Mouse (Mus musculus): ENCODE measurements at regions not wholly inside any gene's neighbourhood (a gene's known extent, or its start where the extent isn't known, plus 50 kb on each side); places are given as distances from the start of the nearest gene placed in this dataset.

DNA sequence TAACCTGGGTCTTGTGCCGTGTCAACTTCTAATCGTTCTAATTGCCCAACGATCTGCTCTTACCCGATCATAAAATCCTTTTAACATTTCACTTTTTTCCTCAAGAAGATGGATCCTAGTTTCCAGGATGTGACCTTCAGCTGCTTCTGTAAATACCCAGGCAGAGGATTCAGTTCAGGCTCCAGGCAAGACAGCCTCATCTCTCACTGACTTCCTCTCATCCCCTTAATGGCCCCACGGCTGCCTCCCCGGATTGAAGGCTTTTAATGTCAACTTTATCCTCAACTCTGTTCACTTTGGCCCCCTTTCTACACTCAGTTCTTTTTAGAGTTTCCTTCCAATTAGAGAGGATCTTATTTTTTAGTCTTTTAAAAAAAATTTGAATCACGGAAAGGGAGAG, 91.0 kb upstream of the Cxxc4 start:
- Histone ChIP-seq H3K27me3 (ENCODE audit: insufficient read depth, low read length) (no peaks in the 10 kb centered on the region), H3K4me3 (replicated peaks; ENCODE audit: low read length) (no peak overlapping the region), H3K4me1 (replicated peaks; ENCODE audit: low read depth, low read length) (peaks cover 5% of the 10 kb centered on the region), H3K9me3 (ENCODE audit: low read length) (no peaks in the 10 kb centered on the region), H3K36me3 (ENCODE audit: insufficient read depth, low read length) (no peaks in the 10 kb centered on the region)
- no peak for TF ChIP-seq CTCF (conservative IDR thresholded peaks at IDR 0.05; ENCODE audit: low read length)
- TF ChIP-seq NANOG (IDR thresholded peaks at IDR 0.05; ENCODE audit: borderline replicate concordance, low read length), result no peak
- no peak for TF ChIP-seq POU5F1 (IDR thresholded peaks at IDR 0.05; ENCODE audit: borderline replicate concordance, low read length)

DNA sequence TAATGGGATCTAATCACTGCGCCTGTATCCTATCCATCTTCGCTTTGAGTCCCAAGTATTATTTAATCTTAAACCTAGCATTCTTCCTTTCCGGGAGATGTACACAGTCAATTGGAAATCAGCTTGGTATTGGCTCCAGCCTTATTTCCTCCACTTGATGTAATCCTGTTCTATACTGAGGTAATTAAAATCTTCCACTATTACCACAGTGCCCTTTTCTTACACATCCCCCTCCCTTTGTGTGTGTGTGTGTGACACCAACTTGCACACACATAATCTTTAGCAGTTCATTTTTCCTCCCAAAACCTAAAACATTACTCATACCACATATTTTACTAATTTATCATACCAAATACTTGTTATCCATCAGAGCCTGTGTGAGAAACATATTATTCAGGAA, 90.3 kb upstream of the Cxxc4 start:
- TF ChIP-seq CTCF (conservative IDR thresholded peaks at IDR 0.05; ENCODE audit: low read length), result no peak
- no peak for TF ChIP-seq NANOG (IDR thresholded peaks at IDR 0.05; ENCODE audit: borderline replicate concordance, low read length)
- no peak for TF ChIP-seq POU5F1 (IDR thresholded peaks at IDR 0.05; ENCODE audit: borderline replicate concordance, low read length)
- no peaks in the 10 kb centered on the region for H3K9me3 ChIP-seq (ENCODE audit: low read length)
- peaks cover 5% of the 10 kb centered on the region for H3K4me1 ChIP-seq (replicated peaks; ENCODE audit: low read depth, low read length)
- H3K36me3 ChIP-seq (ENCODE audit: insufficient read depth, low read length), result no peaks in the 10 kb centered on the region
- no peak overlapping the region for H3K4me3 ChIP-seq (replicated peaks; ENCODE audit: low read length)
- H3K27me3 ChIP-seq (ENCODE audit: insufficient read depth, low read length), result no peaks in the 10 kb centered on the region

DNA sequence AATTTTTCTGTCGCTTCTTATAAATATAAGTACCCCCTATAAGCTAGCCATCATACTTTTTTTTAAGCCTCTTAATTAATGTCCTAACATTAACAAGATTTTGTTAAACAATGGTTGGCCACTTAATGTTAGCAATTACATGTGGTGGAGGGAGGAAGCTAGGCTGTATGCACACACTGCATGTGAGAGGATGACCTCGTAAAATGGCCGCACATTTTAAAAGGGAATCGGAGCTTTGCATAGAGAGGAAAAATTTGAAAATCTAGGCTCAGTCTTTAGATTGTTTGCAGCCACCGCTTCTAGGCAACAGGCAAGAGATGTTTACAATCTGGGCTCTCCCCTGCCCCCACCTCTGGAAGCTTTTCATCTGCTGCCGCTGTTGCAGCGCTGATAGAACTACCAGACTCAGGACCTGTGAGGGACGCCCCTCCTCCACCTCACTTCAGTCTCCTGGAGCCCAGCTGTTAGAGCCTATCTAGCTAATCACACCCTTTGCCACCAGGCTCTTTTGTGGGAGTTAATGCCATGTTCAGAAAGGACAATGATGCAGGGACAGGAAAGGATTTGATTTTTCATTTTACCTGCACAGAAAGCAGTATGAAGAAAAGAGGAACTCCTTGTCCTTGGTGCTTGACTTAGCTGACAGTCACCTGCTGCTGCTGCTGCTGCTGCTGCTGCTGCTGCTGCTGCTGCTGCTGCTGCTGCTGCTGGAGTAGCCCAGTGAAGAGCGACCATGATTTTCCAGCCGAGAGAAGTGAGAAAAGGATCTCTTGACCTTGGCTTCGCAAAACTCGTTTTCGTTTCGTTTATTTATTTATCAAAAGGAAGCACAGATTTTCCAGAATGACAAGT, 89.7 kb upstream of the Cxxc4 start:
- Histone ChIP-seq H3K9me3 (ENCODE audit: low read length) (0 out of 2 replicates have a peak, but pooled peaks cover 3% of the 10 kb centered on the region), H3K4me1 (replicated peaks; ENCODE audit: low read depth, low read length) (peaks cover 5% of the 10 kb centered on the region), H3K36me3 (ENCODE audit: insufficient read depth, low read length) (no peaks in the 10 kb centered on the region), H3K27me3 (ENCODE audit: insufficient read depth, low read length) (no peaks in the 10 kb centered on the region), H3K4me3 (replicated peaks; ENCODE audit: low read length) (no peak overlapping the region)
- TF ChIP-seq NANOG (IDR thresholded peaks at IDR 0.05; ENCODE audit: borderline replicate concordance, low read length) (no peak), POU5F1 (IDR thresholded peaks at IDR 0.05; ENCODE audit: borderline replicate concordance, low read length) (no peak), CTCF (conservative IDR thresholded peaks at IDR 0.05; ENCODE audit: low read length) (no peak)

DNA sequence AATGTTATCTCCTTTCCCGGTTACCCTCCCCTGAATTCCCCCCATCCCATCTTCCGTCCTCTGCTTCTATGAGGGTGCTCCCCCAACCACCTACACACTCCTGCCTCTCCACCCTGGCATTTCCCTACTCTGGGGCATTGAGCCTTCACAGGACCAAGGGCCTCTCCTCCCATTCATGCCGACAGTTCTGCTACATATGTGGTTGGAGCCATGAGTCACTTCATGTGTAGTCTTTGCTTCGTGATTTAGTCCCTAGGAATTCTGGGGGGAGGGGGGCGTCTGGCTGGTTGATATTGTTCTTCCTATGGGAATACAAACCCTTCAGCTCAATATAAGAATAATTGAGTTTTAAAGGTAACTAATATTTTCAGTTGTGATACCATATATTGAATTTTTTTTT, 74.0 kb upstream of the Cxxc4 start:
- Histone ChIP-seq H3K9me3 (ENCODE audit: low read length) (no peaks in the 10 kb centered on the region), H3K36me3 (ENCODE audit: insufficient read depth, low read length) (no peaks in the 10 kb centered on the region), H3K4me1 (replicated peaks; ENCODE audit: low read depth, low read length) (no peaks in the 10 kb centered on the region), H3K27me3 (ENCODE audit: insufficient read depth, low read length) (no peaks in the 10 kb centered on the region), H3K4me3 (replicated peaks; ENCODE audit: low read length) (no peak overlapping the region)
- no peak for TF ChIP-seq NANOG (IDR thresholded peaks at IDR 0.05; ENCODE audit: borderline replicate concordance, low read length)
- no peak for TF ChIP-seq CTCF (conservative IDR thresholded peaks at IDR 0.05; ENCODE audit: low read length)
- TF ChIP-seq POU5F1 (IDR thresholded peaks at IDR 0.05; ENCODE audit: borderline replicate concordance, low read length), result no peak

DNA sequence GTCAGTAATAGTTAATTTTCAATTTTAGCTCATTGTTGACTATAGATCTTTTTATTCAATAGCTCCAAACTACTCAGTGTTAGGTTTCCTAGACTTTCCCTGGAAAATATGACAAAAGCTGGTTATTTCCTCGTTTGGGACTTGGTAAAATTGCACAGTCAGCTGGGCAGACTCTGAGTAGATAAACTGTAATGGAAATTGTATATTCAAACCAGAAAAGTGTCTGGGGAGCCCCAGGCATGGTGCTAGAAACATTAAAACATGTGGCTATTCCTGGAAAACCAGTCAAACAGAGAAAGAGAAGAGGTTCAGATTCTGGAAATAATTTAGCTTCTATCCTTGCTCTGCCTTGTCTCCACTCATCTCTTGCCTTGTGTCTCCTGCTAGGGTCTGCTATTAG, 66.4 kb upstream of the Cxxc4 start:
- TF ChIP-seq NANOG (IDR thresholded peaks at IDR 0.05; ENCODE audit: borderline replicate concordance, low read length), result no peak
- TF ChIP-seq CTCF (conservative IDR thresholded peaks at IDR 0.05; ENCODE audit: low read length), result no peak
- no peak for TF ChIP-seq POU5F1 (IDR thresholded peaks at IDR 0.05; ENCODE audit: borderline replicate concordance, low read length)
- Histone ChIP-seq H3K9me3 (ENCODE audit: low read length) (no peaks in the 10 kb centered on the region), H3K4me1 (replicated peaks; ENCODE audit: low read depth, low read length) (no peaks in the 10 kb centered on the region), H3K4me3 (replicated peaks; ENCODE audit: low read length) (no peak overlapping the region), H3K36me3 (ENCODE audit: insufficient read depth, low read length) (no peaks in the 10 kb centered on the region), H3K27me3 (ENCODE audit: insufficient read depth, low read length) (no peaks in the 10 kb centered on the region)

DNA sequence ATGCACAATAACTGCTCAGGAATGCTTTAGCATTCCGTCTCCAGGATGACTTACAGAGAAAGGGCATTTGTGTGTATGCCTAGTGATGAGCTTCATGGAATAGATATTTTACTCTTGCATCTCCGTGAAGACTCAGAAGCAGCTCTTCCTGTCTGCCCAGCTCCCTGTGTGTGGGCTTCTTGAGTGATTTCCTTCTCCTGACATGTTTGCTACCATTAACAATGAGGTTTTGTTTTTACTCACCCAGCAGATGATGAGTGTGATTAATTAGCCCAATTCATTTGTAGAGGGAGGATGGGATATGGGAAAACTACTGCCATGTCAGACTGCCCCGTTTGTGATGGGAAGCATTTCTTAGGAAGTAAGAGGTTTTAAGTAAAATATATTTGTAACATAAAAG, 63.9 kb upstream of the Cxxc4 start:
- H3K4me1 ChIP-seq (replicated peaks; ENCODE audit: low read depth, low read length), result no peaks in the 10 kb centered on the region
- H3K36me3 ChIP-seq (ENCODE audit: insufficient read depth, low read length), result no peaks in the 10 kb centered on the region
- no peaks in the 10 kb centered on the region for H3K9me3 ChIP-seq (ENCODE audit: low read length)
- TF ChIP-seq CTCF (conservative IDR thresholded peaks at IDR 0.05; ENCODE audit: low read length) (no peak), POU5F1 (IDR thresholded peaks at IDR 0.05; ENCODE audit: borderline replicate concordance, low read length) (no peak), NANOG (IDR thresholded peaks at IDR 0.05; ENCODE audit: borderline replicate concordance, low read length) (no peak)
- H3K27me3 ChIP-seq (ENCODE audit: insufficient read depth, low read length), result no peaks in the 10 kb centered on the region
- H3K4me3 ChIP-seq (replicated peaks; ENCODE audit: low read length), result no peak overlapping the region

DNA sequence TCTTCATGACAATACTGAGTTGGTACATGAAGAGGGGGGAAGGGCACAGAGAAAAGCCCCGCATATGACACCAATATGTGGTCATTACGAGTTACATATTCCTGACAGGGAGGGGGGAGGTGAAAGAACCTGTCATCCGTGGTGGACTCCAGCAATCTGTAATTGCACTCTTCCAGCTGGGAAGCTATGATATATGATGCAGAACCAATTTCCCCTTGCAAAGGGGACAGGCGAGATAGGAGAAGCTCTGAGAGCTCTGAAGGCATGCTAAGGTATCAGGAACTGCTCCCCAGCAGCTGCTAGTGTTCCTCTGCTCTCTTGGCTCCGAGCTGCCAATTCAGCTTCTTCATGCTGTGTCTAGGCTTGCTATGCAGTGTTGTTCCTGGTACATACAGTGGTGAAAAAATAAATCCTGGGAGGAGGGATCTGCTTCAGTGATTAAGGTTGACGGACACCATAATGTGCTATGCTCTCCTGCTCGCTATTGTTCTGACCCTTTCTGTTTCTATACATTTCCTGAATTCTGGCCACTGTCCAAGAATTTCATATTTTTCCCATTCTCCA, 57.7 kb upstream of the Cxxc4 start:
- Histone ChIP-seq H3K9me3 (ENCODE audit: low read length) (no peaks in the 10 kb centered on the region), H3K4me1 (replicated peaks; ENCODE audit: low read depth, low read length) (no peaks in the 10 kb centered on the region), H3K27me3 (ENCODE audit: insufficient read depth, low read length) (no peaks in the 10 kb centered on the region), H3K4me3 (replicated peaks; ENCODE audit: low read length) (no peak overlapping the region), H3K36me3 (ENCODE audit: insufficient read depth, low read length) (no peaks in the 10 kb centered on the region)
- no peak for TF ChIP-seq NANOG (IDR thresholded peaks at IDR 0.05; ENCODE audit: borderline replicate concordance, low read length)
- TF ChIP-seq POU5F1 (IDR thresholded peaks at IDR 0.05; ENCODE audit: borderline replicate concordance, low read length), result no peak
- no peak for TF ChIP-seq CTCF (conservative IDR thresholded peaks at IDR 0.05; ENCODE audit: low read length)

DNA sequence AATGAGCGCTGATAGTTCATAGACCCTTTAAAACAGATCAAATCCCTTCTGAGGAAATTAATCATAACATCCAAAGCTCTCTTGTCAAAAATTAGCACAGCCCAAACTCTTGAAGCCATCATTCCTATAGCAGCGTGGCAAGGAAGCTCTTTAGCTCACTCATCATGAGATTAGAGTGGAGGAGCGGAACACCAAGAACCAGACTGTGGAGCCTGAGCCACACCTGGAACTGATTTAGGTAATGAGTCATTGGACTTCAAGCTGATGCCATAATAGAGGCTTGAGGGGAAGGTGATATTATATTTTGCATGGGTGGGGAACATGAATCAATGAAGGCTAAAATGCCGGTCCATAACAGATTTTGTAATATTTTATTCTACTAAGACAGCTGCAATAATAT, 52.2 kb upstream of the Cxxc4 start:
- TF ChIP-seq NANOG (IDR thresholded peaks at IDR 0.05; ENCODE audit: borderline replicate concordance, low read length), result no peak
- TF ChIP-seq CTCF (conservative IDR thresholded peaks at IDR 0.05; ENCODE audit: low read length), result no peak
- no peak for TF ChIP-seq POU5F1 (IDR thresholded peaks at IDR 0.05; ENCODE audit: borderline replicate concordance, low read length)
- H3K4me1 ChIP-seq (replicated peaks; ENCODE audit: low read depth, low read length), result no peaks in the 10 kb centered on the region

More for the DNA sequence above, 52.2 kb upstream of the Cxxc4 start:
- Histone ChIP-seq H3K36me3 (ENCODE audit: insufficient read depth, low read length) (no peaks in the 10 kb centered on the region), H3K4me3 (replicated peaks; ENCODE audit: low read length) (no peak overlapping the region), H3K9me3 (ENCODE audit: low read length) (no peaks in the 10 kb centered on the region), H3K27me3 (ENCODE audit: insufficient read depth, low read length) (no peaks in the 10 kb centered on the region)

Measured in E14TG2a.4 (cell line).